In genomic region chr9:40456191-40456590, GRCm38 (mm10) we compare ENCODE assay signal across 8 mouse cellular contexts.
DNase-seq lines count a peak whose midpoint lies in the region; ATAC-seq lines count a peak whose summit lies in the region.

No protein-coding gene starts in this region.

- ATAC-seq in frontal cortex, adult (ENCODE audit: low TSS enrichment) = peak; percentile 73
- peak; percentile 88 for ATAC-seq in forebrain, embryonic 14.5 days
- ATAC-seq in intestine, embryonic 14.5 days (replicated peaks; ENCODE audit: low FRiP score, low TSS enrichment, low read depth) = peak; percentile 79

- 2% methylated on average over 7 of the region's 7 CpGs for WGBS in forebrain, embryonic 14.5 days
- WGBS in intestine, embryonic 14.5 days = under 1% methylated on average over 7 of the region's 7 CpGs

- H3K4me2 ChIP-seq in forebrain, embryonic 14.5 days (ENCODE audit: low read length) = peak overlapping the region; percentile 91
- H3K4me2 ChIP-seq in intestine, embryonic 14.5 days (ENCODE audit: low read length) = peak overlapping the region; percentile 97

- H3K27me3 ChIP-seq in forebrain, embryonic 14.5 days (replicated peaks; ENCODE audit: control insufficient read depth, insufficient read depth, low read length) = peaks cover 7% of the 10 kb centered on the region; the same call in 1 of the 2 replicates
- no peaks in the 10 kb centered on the region for H3K27me3 ChIP-seq in intestine, embryonic 14.5 days (replicated peaks; ENCODE audit: control insufficient read depth, insufficient read depth, low read length)

- H3K4me3 ChIP-seq in forebrain, embryonic 14.5 days (ENCODE audit: low read depth, low read length) = peak overlapping the region; percentile 51
- H3K4me3 ChIP-seq in intestine, embryonic 14.5 days (ENCODE audit: low read depth, low read length) = peak overlapping the region; percentile 70

- H3K9ac ChIP-seq in forebrain, embryonic 14.5 days (ENCODE audit: low read length) = peak overlapping the region; percentile 74
- peak overlapping the region; percentile 55 for H3K9ac ChIP-seq in intestine, embryonic 14.5 days (ENCODE audit: low read length)

- peaks cover 7% of the 10 kb centered on the region; the same call in 1 of the 2 replicates for H3K4me1 ChIP-seq in forebrain, embryonic 14.5 days (ENCODE audit: control insufficient read depth, insufficient read depth, low read length)
- peaks cover 14% of the 10 kb centered on the region for H3K4me1 ChIP-seq in intestine, embryonic 14.5 days (replicated peaks; ENCODE audit: control insufficient read depth, insufficient read depth, low read length)

- no peaks in the 10 kb centered on the region for H3K36me3 ChIP-seq in forebrain, embryonic 14.5 days (ENCODE audit: control insufficient read depth, insufficient read depth, low read length)
- no peaks in the 10 kb centered on the region for H3K36me3 ChIP-seq in intestine, embryonic 14.5 days (ENCODE audit: control insufficient read depth, insufficient read depth, low read length)

- H3K27ac ChIP-seq in forebrain, embryonic 14.5 days (ENCODE audit: low read depth, low read length) = 0 out of 2 replicates have a peak overlapping the region, but pooled peaks have one; percentile 27
- H3K27ac ChIP-seq in intestine, embryonic 14.5 days (ENCODE audit: low read depth) = peak overlapping the region; percentile 60; the same call in 1 of the 2 replicates

- H3K9me3 ChIP-seq in forebrain, embryonic 14.5 days (replicated peaks; ENCODE audit: control insufficient read depth, low read length) = no peaks in the 10 kb centered on the region
- H3K9me3 ChIP-seq in intestine, embryonic 14.5 days (ENCODE audit: control insufficient read depth, low read length) = no peaks in the 10 kb centered on the region

- no peak for DNase-seq in frontal cortex, postnatal 14 days (ENCODE audit: low spot score in 2 of 2)
- peak; percentile 87 for DNase-seq in adrenal gland, postnatal 14 days
- DNase-seq in forebrain, embryonic 14.5 days (ENCODE audit: low spot score) = peak; percentile 83
- no peak for DNase-seq in intestine, embryonic 14.5 days (ENCODE audit: low spot score)
- peak; percentile 76 for DNase-seq in lung, postnatal 10 days
- DNase-seq in retina, postnatal 1 day = peak; percentile 64
- DNase-seq in MN1 (ENCODE audit: low spot score) = no peak

Comparison
In these comparisons a context has a peak if more than half of its experiments do, and no peak if none do; other contexts are left out.
1. DNase-seq: peak in adrenal gland, postnatal 14 days (single experiment), forebrain, embryonic 14.5 days (single experiment), lung, postnatal 10 days (single experiment) and retina, postnatal 1 day (single experiment); none in frontal cortex, postnatal 14 days (0 of 2), intestine, embryonic 14.5 days (single experiment) and MN1 (single experiment).
2. Peak in every context shown above with its lines, with median percentiles within 50 percentile points of each other: ATAC-seq.